Mouse (Mus musculus) urinary bladder, postnatal 25 days (tissue): ENCODE data around the gene C530025M09Rik.

ENCODE experiments used
- DNase-seq: peaks from one replicate; pipeline ENCODE4 v3.0.0; 2022; ENCODE audit warnings: low spot score

The C530025M09Rik gene

GRCm38 (mm10) chr2:149830536-149831458 is at the start of gene C530025M09Rik:
Gene C530025M09Rik, minus strand, starts transcription at chr2:149831213.
- peak; percentile 16 for DNase-seq

- no peak for DNase-seq
Measured at GRCm38 (mm10) chr2:149877954-149878353, 46.9 kb upstream of the C530025M09Rik start.

- no peak for DNase-seq
Measured at GRCm38 (mm10) chr2:149873346-149873745, 42.3 kb upstream of the C530025M09Rik start.

- no peak for DNase-seq
Measured at GRCm38 (mm10) chr2:149872496-149872895, 41.5 kb upstream of the C530025M09Rik start.

GRCm38 (mm10) chr2:149870496-149870895 is 39.5 kb upstream of the C530025M09Rik start:
- no peak for DNase-seq

DNA sequence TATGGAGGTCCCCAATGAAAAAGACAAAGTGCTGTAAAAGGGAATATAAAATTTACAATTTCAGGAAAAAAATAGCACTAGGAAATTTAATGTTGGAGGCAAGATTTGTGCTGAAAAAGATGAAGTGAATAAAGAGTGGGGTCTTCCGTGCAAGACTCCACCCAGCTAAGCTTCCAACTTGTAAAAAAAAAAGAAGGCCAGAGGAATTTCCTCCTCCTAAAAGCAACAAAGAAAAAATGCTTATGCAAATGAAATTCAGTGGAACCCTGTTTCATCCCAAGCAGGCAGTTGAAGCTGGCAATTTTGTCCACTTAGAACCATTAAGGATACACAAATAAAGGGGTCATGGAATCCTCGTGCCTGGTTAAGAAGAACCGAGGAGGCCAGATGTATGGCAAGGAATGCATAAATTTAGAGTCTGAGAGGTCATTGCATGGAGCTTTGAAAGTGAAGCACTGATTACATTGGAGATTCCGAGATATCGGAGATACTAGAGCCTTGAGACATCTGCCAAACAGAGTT is 35.0 kb upstream of the C530025M09Rik start:
- DNase-seq, result no peak

DNA sequence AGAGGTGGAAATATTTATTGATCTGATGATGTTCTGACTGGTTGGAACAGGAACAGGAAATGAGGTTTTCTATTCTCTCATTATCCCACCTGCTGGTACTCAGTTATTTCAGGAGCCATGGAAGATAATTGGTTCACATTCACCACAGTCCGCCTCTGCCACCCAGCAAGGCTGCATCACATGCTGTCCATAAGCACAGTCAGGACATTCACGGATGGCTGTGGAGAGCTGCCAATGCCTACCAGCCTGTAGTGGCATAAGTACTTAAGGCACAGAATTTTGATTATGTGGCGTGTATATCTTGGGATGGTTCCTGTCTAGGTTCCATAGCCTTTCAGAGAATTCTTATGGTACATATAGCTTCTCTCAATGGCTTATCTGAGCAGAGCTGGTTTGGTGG is 30.0 kb upstream of the C530025M09Rik start:
- no peak for DNase-seq

DNA sequence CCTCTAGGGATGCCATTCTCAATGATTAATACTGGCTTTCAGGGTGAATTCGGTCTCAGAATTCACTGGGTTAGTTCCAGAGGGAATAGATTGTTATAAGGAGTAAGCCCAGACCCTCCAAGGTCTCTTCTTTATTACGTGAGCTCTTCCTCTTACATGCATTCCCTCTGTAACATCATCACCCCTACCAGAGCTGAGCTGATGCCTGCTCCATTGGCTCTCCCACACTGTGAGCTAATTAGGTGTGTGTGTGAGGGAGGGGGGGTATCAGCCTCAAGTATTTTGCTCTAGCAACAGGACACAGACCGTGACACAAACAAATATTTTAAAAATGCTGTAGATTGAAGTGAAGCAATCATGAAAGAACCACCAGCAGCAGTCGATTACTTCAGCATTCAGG is 17.8 kb upstream of the C530025M09Rik start:
- DNase-seq, result no peak

- DNase-seq, result no peak
Measured at GRCm38 (mm10) chr2:149844575-149844974, 13.6 kb upstream of the C530025M09Rik start.

- DNase-seq, result no peak
Measured at GRCm38 (mm10) chr2:149839666-149840065, 8.7 kb upstream of the C530025M09Rik start.

DNA sequence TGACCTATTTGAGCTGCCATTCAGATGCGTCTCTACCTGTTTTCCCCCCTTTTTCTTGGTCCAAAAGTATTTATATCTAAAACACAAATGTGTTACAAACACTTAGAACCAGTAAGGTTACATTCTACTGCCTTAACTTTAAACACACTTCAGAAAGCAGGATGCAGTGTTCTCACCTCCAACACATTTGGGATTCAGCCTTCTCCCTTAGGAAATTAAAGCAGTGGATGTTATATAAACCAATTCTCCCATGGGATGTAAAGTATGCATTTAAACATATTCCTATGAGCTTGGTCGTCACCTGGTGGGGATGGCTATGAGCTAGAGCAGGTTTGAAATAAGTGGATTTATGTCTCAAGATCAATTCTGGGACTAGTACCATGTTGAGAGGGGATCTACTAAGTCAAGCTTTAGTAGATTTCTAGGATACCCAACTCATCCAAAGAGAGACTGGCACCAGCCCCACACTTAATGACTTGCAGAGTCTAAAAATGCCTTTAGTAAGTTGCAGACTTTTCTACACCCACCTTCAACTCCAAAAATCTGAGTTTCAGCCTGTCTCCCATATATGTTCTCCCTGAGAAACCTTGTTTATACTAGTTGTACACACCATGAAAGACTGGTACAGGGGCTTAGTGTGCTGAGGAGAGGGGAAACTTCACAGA is 5.6 kb upstream of the C530025M09Rik start:
- no peak for DNase-seq

DNA sequence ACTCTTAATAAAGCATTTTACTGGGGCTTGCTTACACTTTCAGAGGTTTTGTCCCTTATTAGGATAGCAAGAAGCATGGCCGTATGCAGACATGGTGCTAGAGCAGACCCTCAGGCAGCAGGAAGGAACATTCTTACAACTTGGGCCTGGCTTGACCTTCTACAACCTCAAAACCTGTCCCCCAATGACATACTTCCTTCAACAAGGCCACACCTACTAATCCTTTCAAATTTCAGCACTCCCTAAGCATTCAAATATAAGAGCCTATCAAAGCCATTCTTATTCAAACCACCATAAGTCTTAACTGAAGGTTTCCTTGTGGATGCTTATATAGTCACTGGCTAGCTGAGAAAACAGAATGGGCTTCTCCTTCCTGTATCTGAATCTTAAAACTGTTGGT is 4.1 kb upstream of the C530025M09Rik start:
- DNase-seq, result no peak

DNA sequence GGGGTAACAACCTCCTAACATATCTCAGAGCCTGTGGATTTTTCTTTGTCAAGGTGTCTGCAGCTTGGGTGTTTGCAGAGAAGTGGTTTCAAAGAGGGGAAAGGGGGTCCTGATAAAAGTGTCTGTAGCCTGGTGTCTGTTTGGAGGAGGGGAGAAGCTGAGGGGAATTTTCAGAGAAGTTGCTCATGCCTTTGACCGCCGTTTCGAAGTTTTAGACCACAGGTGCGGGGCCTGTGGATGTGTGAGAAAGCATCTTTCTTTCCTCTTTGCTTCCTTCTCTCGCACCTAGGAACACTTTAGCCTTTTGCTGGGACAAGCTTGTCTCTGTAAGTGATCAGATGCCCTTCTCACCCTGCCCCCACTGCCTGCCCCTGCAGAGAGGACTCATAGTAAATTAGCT is 1.3 kb upstream of the C530025M09Rik start:
- DNase-seq, result no peak

- DNase-seq, result no peak
Measured at GRCm38 (mm10) chr2:149831459-149832245, 639 bp upstream of the C530025M09Rik start.

DNA sequence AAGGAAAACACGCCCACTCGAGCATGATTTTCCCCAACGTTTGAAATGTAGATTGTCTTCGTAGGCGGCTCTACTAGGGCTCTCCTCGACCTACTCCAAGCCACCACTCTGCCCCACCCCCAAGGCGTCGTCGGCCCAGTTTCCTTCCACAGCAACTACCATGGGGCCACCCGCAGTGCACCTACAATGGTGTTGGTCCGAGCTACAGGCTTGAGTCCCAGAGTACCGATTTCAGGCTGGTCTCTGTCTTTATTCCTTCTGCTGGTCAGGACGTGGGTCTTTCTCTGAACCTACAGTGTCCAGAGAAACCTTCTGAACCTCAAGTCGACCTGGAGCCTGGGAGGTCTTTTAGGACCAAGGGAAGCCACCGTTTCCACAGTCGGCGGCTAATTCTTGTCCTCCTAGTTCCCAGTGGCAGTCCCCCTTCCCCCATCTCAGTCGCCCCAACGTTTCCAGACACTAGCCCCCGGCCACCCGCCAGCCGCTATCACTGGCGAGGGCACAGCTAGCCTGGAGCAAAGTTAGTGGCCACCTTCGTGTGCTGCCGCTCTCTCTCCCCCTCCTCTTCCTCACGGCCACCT is 968 bp downstream of the C530025M09Rik start:
- DNase-seq, result no peak

- no peak for DNase-seq
Measured at GRCm38 (mm10) chr2:149828911-149829310, 2.1 kb downstream of the C530025M09Rik start, which contains the start of gene Syndig1. Gene Syndig1, plus strand, starts transcription at chr2:149829211.

DNA sequence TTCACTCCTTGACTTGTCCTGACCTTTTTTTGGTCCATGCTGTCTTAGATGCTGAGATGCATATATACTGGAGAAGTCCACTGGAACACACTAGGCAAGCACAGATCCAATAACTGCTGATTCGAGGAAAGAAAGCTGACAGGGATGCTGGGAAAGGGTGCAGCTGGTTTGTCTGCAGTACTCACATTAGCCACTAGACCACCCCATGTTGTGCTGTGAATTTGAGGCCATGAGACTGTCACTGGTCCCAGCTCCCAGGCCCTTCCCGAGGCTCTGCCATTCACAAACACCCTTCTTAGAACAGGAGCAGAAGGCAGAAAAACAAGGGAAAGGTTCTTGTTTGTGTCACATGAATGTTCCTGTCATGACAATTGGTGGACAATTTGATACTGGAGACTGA is 10.8 kb downstream of the C530025M09Rik start:
- DNase-seq, result no peak

GRCm38 (mm10) chr2:149819751-149820150 is 11.3 kb downstream of the C530025M09Rik start:
- DNase-seq, result no peak

- no peak for DNase-seq
Measured at GRCm38 (mm10) chr2:149818395-149818794, 12.6 kb downstream of the C530025M09Rik start.

DNA sequence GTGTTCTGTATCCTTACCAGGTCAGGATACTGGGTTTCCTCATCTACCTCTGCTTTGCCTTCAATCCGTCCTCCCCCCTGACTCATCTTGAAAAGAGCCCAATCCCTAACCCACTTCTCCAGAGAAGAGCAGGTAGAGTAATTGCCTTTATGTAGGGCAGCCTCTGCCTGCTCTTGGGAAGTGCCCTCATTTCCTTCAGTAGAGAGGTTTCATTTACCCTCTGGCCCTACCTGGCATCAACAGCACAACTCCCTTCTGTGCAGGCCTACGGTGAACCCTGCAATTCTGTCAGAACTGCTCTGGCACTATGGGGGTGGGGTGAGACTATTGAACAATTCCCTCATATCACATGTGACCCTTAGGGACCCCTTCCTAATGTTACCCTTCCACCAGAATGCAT is 18.1 kb downstream of the C530025M09Rik start:
- no peak for DNase-seq

DNA sequence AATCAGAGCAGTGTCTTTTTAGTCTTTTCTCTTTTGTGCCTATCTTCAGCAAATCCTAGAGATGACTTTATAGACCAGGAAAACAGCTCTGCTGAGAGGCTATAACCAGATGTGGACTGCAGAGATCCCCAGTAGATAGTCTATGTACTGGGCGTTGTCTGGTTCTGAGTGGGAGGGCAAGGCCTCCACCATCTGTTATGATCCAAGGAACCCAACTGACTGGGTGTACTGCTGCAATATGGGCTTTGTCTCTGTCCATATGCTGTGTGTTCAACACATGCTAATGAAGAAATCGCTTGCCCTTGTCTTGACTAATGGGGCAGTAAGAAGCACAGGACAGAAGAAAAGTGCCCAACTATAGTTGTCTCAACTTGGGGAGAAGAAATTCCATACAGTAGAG is 25.8 kb downstream of the C530025M09Rik start:
- no peak for DNase-seq
